Mouse (Mus musculus): ENCODE results near the gene Nek1. TPM values are rescaled to one million over a fixed set of nuclear protein-coding genes. Genes with fewer than 3 reads are reported as not detected.

Nek1 gene
- total and polyA plus RNA-seq, 2 experiments: 2.0 to 7.7 TPM

DNA sequence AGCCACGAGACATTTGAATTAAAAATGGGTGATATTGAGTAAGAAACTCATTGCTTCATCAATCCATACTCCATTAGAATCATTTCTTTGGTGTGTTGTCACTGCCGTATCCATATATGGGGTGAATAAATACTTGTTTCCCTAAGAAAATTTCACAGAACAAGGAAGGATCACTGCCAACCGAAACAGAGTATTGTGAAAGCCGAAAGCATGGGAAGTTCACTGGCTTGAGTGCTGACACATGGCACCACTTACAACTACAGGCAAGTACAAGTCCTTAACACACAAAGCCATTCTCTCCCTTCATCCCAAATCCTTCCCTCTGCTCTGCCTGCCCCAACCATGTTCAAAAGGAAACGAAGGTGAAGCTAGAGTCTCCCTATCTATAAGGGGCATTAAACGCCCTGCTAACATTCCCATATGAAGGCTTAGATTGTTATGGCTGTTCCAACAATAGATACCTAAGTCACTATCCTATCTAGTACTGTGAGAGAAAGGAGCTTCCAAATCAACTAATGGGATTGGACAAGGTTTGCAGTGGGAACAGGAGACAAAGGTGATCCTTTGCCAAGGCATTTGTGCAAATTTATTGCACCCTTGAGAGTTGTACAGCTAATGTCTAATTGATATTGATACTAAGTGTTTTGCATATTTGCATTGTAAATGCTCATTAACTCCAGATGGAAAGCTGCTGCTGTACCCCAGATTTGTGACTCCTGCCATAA is 168.6 kb downstream of the Nek1 start:
- Histone ChIP-seq H3K9ac (ENCODE audit: low read depth, low read length) (no peak overlapping the region), H3K4me1 (ENCODE audit: control insufficient read depth, insufficient read depth, low read length) (no peaks in the 10 kb centered on the region), H3K4me3 (ENCODE audit: insufficient read depth, low read depth, low read length) (no peak overlapping the region), H3K79me2 (ENCODE audit: control insufficient read depth, insufficient read depth, low read length) (no peaks in the 10 kb centered on the region), H3K27me3 (ENCODE audit: control insufficient read depth, insufficient read depth, low read length) (no peaks in the 10 kb centered on the region), H3K27ac (replicated peaks; ENCODE audit: insufficient read depth, low read depth, low read length) (no peak overlapping the region), H3K36me3 (ENCODE audit: control insufficient read depth, insufficient read depth, low read length) (no peaks in the 10 kb centered on the region)
- 87% methylated on average over 6 of the region's 6 CpGs for WGBS
- no peak for TF ChIP-seq POLR2A (IDR thresholded peaks at IDR 0.05; ENCODE audit: extremely low read depth, insufficient read depth, low read length)
- no peak for TF ChIP-seq CTCF (IDR thresholded peaks at IDR 0.05; ENCODE audit: low read depth, low read length)
- no peak for DNase-seq (ENCODE audit: extremely low read depth, low read depth, low spot score)

- TF ChIP-seq CTCF (IDR thresholded peaks at IDR 0.05; ENCODE audit: low read depth, low read length) (no peak), POLR2A (IDR thresholded peaks at IDR 0.05; ENCODE audit: extremely low read depth, insufficient read depth, low read length) (no peak)
- Histone ChIP-seq H3K4me1 (ENCODE audit: control insufficient read depth, insufficient read depth, low read length) (no peaks in the 10 kb centered on the region), H3K27ac (replicated peaks; ENCODE audit: insufficient read depth, low read depth, low read length) (no peak overlapping the region), H3K4me3 (ENCODE audit: insufficient read depth, low read depth, low read length) (no peak overlapping the region), H3K9ac (ENCODE audit: low read depth, low read length) (no peak overlapping the region), H3K79me2 (ENCODE audit: control insufficient read depth, insufficient read depth, low read length) (no peaks in the 10 kb centered on the region), H3K27me3 (ENCODE audit: control insufficient read depth, insufficient read depth, low read length) (no peaks in the 10 kb centered on the region), H3K36me3 (ENCODE audit: control insufficient read depth, insufficient read depth, low read length) (no peaks in the 10 kb centered on the region)
- 22% methylated on average over 1 of the region's 1 CpGs for WGBS
- DNase-seq (ENCODE audit: extremely low read depth, low read depth, low spot score): no peak
Observed at GRCm38 (mm10) chr8:61162186-61162566, 169.2 kb downstream of the Nek1 start.

DNA sequence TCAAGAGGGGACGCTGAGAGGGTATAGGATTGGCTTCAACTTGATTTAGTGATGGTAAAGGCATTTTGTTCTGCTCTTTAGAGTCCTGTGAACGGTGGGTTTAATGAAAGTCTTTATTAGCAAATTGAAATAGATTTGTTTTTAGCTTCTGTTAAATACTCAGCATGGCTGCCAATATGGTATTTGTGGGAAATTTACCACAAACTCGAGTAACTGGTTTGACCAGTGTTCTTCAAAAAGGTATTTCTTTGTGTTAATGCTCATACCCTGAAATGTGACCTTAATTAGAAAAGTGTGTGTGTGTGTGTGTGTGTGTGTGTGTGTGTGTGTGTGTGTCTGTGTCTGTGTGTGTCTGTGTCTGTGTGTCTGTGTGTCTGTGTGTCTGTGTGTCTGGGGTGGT is 178.6 kb downstream of the Nek1 start:
- DNase-seq (ENCODE audit: extremely low read depth, low read depth, low spot score): no peak

GRCm38 (mm10) chr8:61173921-61174492 is 181.0 kb downstream of the Nek1 start:
- DNase-seq (ENCODE audit: extremely low read depth, low read depth, low spot score): no peak
- no peak for TF ChIP-seq POLR2A (IDR thresholded peaks at IDR 0.05; ENCODE audit: extremely low read depth, insufficient read depth, low read length)
- Histone ChIP-seq H3K9ac (ENCODE audit: low read depth, low read length) (no peak overlapping the region), H3K4me3 (ENCODE audit: insufficient read depth, low read depth, low read length) (no peak overlapping the region), H3K27me3 (ENCODE audit: control insufficient read depth, insufficient read depth, low read length) (no peaks in the 10 kb centered on the region), H3K4me1 (ENCODE audit: control insufficient read depth, insufficient read depth, low read length) (no peaks in the 10 kb centered on the region), H3K36me3 (ENCODE audit: control insufficient read depth, insufficient read depth, low read length) (no peaks in the 10 kb centered on the region), H3K79me2 (ENCODE audit: control insufficient read depth, insufficient read depth, low read length) (no peaks in the 10 kb centered on the region), H3K27ac (replicated peaks; ENCODE audit: insufficient read depth, low read depth, low read length) (no peak overlapping the region)
- WGBS: 93% methylated on average over 7 of the region's 7 CpGs

More for the DNA sequence above, 178.6 kb downstream of the Nek1 start:
- H3K79me2 ChIP-seq (ENCODE audit: control insufficient read depth, insufficient read depth, low read length): no peaks in the 10 kb centered on the region
- no peaks in the 10 kb centered on the region for H3K36me3 ChIP-seq (ENCODE audit: control insufficient read depth, insufficient read depth, low read length)
- no peak overlapping the region for H3K4me3 ChIP-seq (ENCODE audit: insufficient read depth, low read depth, low read length)
- no peak overlapping the region for H3K27ac ChIP-seq (replicated peaks; ENCODE audit: insufficient read depth, low read depth, low read length)
- no peaks in the 10 kb centered on the region for H3K27me3 ChIP-seq (ENCODE audit: control insufficient read depth, insufficient read depth, low read length)
- no peak overlapping the region for H3K9ac ChIP-seq (ENCODE audit: low read depth, low read length)
- 88% methylated on average over 3 of the region's 3 CpGs for WGBS
- TF ChIP-seq POLR2A (IDR thresholded peaks at IDR 0.05; ENCODE audit: extremely low read depth, insufficient read depth, low read length) (no peak), CTCF (IDR thresholded peaks at IDR 0.05; ENCODE audit: low read depth, low read length) (no peak)
- no peaks in the 10 kb centered on the region for H3K4me1 ChIP-seq (ENCODE audit: control insufficient read depth, insufficient read depth, low read length)

DNA sequence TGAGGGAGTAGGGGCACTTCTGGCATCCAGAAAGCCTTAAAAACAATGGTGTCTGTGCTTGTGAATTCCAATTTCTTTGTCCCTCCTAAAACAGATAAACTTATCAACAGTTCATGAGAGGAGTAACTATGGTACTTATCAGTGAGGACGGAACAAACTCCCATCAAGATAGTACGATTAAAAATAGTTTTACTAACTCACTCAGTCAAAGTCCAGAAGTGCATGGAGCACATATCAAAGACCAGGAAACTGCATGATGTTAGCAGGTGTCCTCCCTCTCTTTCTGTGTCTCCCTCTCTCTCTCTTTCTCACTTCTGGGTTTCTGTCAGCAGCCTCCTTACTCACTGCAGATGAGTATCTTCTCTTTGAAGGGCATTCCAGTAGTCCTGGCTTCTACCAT is 182.9 kb downstream of the Nek1 start:
- Histone ChIP-seq H3K79me2 (ENCODE audit: control insufficient read depth, insufficient read depth, low read length) (no peaks in the 10 kb centered on the region), H3K4me1 (ENCODE audit: control insufficient read depth, insufficient read depth, low read length) (no peaks in the 10 kb centered on the region), H3K27ac (replicated peaks; ENCODE audit: insufficient read depth, low read depth, low read length) (no peak overlapping the region), H3K27me3 (ENCODE audit: control insufficient read depth, insufficient read depth, low read length) (no peaks in the 10 kb centered on the region), H3K9ac (ENCODE audit: low read depth, low read length) (no peak overlapping the region), H3K36me3 (ENCODE audit: control insufficient read depth, insufficient read depth, low read length) (no peaks in the 10 kb centered on the region), H3K4me3 (ENCODE audit: insufficient read depth, low read depth, low read length) (no peak overlapping the region)
- TF ChIP-seq POLR2A (IDR thresholded peaks at IDR 0.05; ENCODE audit: extremely low read depth, insufficient read depth, low read length) (no peak), CTCF (IDR thresholded peaks at IDR 0.05; ENCODE audit: low read depth, low read length) (no peak)
- DNase-seq (ENCODE audit: extremely low read depth, low read depth, low spot score): no peak
- 64% methylated on average over 2 of the region's 2 CpGs for WGBS
